Mouse (Mus musculus): ENCODE data around the gene Phox2b.

Gene Phox2b

DNA sequence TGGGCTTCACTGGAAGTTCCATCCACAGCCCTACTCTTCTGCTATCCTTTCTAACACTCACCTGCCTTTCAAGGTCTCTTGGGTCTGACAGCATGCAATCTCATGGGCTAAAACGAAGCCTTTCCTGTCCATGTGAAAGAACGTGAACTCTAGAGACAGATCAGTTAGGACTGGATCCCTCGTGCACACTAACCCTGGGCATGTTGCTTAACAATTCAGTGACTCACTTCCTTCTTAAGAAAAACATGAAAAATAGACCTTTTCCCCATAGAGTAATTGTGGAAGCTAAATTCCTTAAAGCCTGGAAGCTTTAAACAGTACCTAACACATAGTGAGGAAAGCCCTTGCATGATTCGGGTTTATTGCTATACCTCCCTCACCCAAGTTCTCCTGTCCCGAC is 8.2 kb downstream of the Phox2b start:
- no peak for DNase-seq

DNA sequence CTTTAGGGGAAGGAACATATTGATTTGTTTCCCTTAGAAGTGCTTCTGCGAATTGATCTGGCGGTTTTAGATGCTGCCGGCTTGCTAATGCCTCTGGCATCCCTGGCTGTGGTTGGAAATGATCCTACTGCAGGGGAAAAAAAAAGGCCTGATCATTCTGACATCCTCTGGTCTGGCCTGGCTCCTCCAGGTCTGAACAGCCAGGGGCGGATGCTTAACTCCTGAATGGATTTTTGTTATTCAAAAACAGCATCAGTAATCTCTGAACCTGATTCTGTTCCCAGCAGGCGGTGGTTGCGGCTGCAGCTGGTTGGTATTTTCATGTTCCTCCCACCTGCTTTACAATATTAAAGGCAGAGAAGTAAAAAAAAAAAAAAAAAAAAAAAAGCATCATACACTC is 16.0 kb downstream of the Phox2b start:
- no peak for DNase-seq

DNA sequence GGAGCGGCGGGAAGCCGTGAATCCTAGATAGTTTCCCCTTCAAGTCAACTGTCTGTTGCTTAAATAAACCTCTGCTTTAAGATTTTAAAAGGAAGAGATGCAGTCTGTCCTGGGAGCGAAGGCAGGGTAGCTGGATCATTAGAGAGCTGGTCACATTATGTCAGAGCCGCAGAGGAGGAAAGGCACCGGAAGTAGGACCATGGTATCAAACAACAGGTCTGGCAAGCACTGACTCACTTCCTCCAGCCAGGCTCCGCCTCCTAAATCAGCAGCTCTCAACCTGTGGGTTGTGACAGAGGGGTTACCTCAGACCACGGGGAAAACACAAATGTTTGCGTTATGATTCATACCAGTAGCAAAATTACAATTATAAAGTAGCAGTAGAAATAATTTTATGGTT is 35.5 kb downstream of the Phox2b start:
- no peak for DNase-seq

GRCm38 (mm10) chr5:67060519-67060918 is 38.6 kb downstream of the Phox2b start:
- DNase-seq, result no peak

- DNase-seq, result no peak
These were observed 41.3 kb downstream of the Phox2b start for GRCm38 (mm10) chr5:67057803-67058202.

DNA sequence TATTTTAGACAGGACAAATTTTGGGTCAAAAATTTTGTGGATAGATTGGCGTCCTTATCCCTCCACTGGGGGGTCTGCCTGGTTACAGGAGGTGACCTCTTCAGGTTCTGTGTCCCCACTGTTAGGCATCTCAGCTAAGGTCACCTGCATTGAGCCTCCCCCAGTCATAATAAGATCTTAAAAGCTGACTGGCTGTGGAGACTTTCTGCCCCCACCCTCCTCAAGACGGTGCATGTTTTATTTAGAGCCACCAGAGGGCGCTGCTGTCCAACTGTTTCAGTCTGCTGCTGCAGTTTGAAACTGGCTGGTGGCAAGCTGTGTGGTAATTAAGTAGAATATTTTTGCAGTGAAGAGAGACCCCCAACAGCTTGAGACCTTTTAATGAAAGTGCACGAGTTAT is 51.1 kb downstream of the Phox2b start:
- peak; percentile 20 for DNase-seq

Measured in lung, postnatal 36 days (tissue).